Mouse (Mus musculus): ENCODE measurements at regions not wholly inside any gene's neighbourhood (a gene's known extent, or its start where the extent isn't known, plus 50 kb on each side); places are given as distances from the start of the nearest gene placed in this dataset.
A peak's percentile ranks its signal among the peaks of the same experiment; 100 is the strongest.

GRCm38 (mm10) chr16:90666271-90666986 is 60.8 kb downstream of the Mis18a start:
- 87% methylated on average over 11 of the region's 11 CpGs for WGBS
- no peaks in the 10 kb centered on the region for H3K27me3 ChIP-seq (ENCODE audit: control insufficient read depth, insufficient read depth, low read length)
- no peak overlapping the region for H3K4me2 ChIP-seq
- H3K4me3 ChIP-seq (ENCODE audit: low read depth, low read length) = no peak overlapping the region
- ATAC-seq (ENCODE audit: low FRiP score) (no peak), DNase-seq (ENCODE audit: low spot score, missing footprints) (no peak)
- H3K9me3 ChIP-seq (ENCODE audit: control insufficient read depth, low read length) = no peaks in the 10 kb centered on the region; the same call in 1 of the 2 replicates
- no peaks in the 10 kb centered on the region for H3K36me3 ChIP-seq (ENCODE audit: control insufficient read depth, insufficient read depth, low read length)
- H3K27ac ChIP-seq (ENCODE audit: low read depth, low read length) = no peak overlapping the region
- H3K9ac ChIP-seq (ENCODE audit: low read length) = no peak overlapping the region
- H3K4me1 ChIP-seq (ENCODE audit: control insufficient read depth, insufficient read depth, low read length) = no peaks in the 10 kb centered on the region

DNA sequence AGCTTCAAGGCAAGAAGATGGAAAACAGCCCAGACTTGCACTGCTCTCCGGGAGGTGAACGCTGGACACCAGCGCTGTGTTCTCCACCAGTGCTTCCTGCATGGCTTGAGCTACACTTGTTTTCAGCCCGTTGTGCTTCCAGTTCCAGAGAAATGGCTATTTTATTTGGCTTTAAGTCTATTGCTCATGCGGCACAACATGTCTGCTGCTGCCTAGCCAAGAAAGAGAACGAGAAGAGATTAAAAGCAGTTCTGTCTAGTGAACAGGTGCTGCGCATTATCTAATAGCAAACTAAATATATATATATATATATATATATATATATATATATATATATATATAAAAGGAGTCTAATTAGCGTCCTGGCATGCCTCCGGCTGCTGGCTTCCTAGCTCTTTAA is 63.1 kb downstream of the Mis18a start:
- Histone ChIP-seq H3K4me1 (ENCODE audit: control insufficient read depth, insufficient read depth, low read length) (no peaks in the 10 kb centered on the region), H3K4me3 (ENCODE audit: low read depth, low read length) (no peak overlapping the region), H3K9ac (ENCODE audit: low read length) (no peak overlapping the region), H3K9me3 (ENCODE audit: control insufficient read depth, low read length) (no peaks in the 10 kb centered on the region; the same call in 1 of the 2 replicates), H3K4me2 (no peak overlapping the region), H3K27ac (ENCODE audit: low read depth, low read length) (no peak overlapping the region), H3K27me3 (ENCODE audit: control insufficient read depth, insufficient read depth, low read length) (no peaks in the 10 kb centered on the region), H3K36me3 (ENCODE audit: control insufficient read depth, insufficient read depth, low read length) (no peaks in the 10 kb centered on the region)
- WGBS = 88% methylated on average over 9 of the region's 9 CpGs
- DNase-seq (ENCODE audit: low spot score, missing footprints) (no peak), ATAC-seq (ENCODE audit: low FRiP score) (no peak)

DNA sequence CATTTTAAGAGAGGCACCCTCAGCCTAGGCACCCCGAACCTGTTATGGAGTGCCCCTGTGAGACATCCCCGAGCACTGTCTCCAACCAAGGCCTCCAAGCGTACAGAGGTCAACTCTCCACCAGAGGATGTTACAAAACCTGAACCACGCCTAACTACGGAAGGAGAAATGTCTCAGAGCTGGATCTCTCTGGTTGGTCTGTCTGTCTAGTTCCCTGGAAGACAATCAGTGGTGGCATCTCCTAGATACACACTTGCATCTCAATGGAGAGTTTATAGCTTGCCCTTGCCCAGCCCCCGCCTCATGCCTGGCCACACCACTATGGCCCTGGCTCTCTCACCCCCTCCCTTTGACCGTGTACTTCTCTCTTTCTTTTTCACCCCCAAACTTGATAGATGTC is 69.2 kb downstream of the Mis18a start:
- DNase-seq (ENCODE audit: low spot score, missing footprints) (no peak), ATAC-seq (ENCODE audit: low FRiP score) (no peak)
- H3K27me3 ChIP-seq (ENCODE audit: control insufficient read depth, insufficient read depth, low read length) = no peaks in the 10 kb centered on the region
- H3K4me2 ChIP-seq = no peak overlapping the region
- no peak overlapping the region for H3K9ac ChIP-seq (ENCODE audit: low read length)
- peaks cover 2% of the 10 kb centered on the region; the same call in 1 of the 2 replicates for H3K4me1 ChIP-seq (ENCODE audit: control insufficient read depth, insufficient read depth, low read length)
- H3K27ac ChIP-seq (ENCODE audit: low read depth, low read length) = no peak overlapping the region
- 85% methylated on average over 7 of the region's 7 CpGs for WGBS
- no peaks in the 10 kb centered on the region for H3K36me3 ChIP-seq (ENCODE audit: control insufficient read depth, insufficient read depth, low read length)
- H3K4me3 ChIP-seq (ENCODE audit: low read depth, low read length) = no peak overlapping the region
- no peaks in the 10 kb centered on the region for H3K9me3 ChIP-seq (ENCODE audit: control insufficient read depth, low read length)

GRCm38 (mm10) chr16:90657027-90657426 is 70.2 kb downstream of the Mis18a start:
- Histone ChIP-seq H3K36me3 (ENCODE audit: control insufficient read depth, insufficient read depth, low read length) (no peaks in the 10 kb centered on the region), H3K27me3 (ENCODE audit: control insufficient read depth, insufficient read depth, low read length) (no peaks in the 10 kb centered on the region), H3K9ac (ENCODE audit: low read length) (no peak overlapping the region), H3K4me1 (ENCODE audit: control insufficient read depth, insufficient read depth, low read length) (peaks cover 2% of the 10 kb centered on the region; the same call in 1 of the 2 replicates), H3K9me3 (ENCODE audit: control insufficient read depth, low read length) (no peaks in the 10 kb centered on the region), H3K4me3 (ENCODE audit: low read depth, low read length) (no peak overlapping the region), H3K27ac (ENCODE audit: low read depth, low read length) (peak overlapping the region; percentile 49), H3K4me2 (no peak overlapping the region)
- peak; percentile 85 for DNase-seq (ENCODE audit: low spot score, missing footprints)
- ATAC-seq (ENCODE audit: low FRiP score) = no peak; the same call in 1 of the 2 replicates
- WGBS = 60% methylated on average over 9 of the region's 9 CpGs

- Histone ChIP-seq H3K36me3 (ENCODE audit: control insufficient read depth, insufficient read depth, low read length) (no peaks in the 10 kb centered on the region), H3K4me3 (ENCODE audit: low read depth, low read length) (no peak overlapping the region), H3K4me2 (no peak overlapping the region), H3K27ac (ENCODE audit: low read depth, low read length) (peak overlapping the region; percentile 49), H3K27me3 (ENCODE audit: control insufficient read depth, insufficient read depth, low read length) (no peaks in the 10 kb centered on the region), H3K4me1 (ENCODE audit: control insufficient read depth, insufficient read depth, low read length) (peaks cover 2% of the 10 kb centered on the region; the same call in 1 of the 2 replicates), H3K9ac (ENCODE audit: low read length) (peak overlapping the region; percentile 41; the same call in 1 of the 2 replicates), H3K9me3 (ENCODE audit: control insufficient read depth, low read length) (no peaks in the 10 kb centered on the region)
- ATAC-seq (ENCODE audit: low FRiP score) (peak; percentile 93), DNase-seq (ENCODE audit: low spot score, missing footprints) (peak; percentile 96)
- 25% methylated on average over 16 of the region's 16 CpGs for WGBS
Measured at GRCm38 (mm10) chr16:90656571-90657011, 70.6 kb downstream of the Mis18a start.

DNA sequence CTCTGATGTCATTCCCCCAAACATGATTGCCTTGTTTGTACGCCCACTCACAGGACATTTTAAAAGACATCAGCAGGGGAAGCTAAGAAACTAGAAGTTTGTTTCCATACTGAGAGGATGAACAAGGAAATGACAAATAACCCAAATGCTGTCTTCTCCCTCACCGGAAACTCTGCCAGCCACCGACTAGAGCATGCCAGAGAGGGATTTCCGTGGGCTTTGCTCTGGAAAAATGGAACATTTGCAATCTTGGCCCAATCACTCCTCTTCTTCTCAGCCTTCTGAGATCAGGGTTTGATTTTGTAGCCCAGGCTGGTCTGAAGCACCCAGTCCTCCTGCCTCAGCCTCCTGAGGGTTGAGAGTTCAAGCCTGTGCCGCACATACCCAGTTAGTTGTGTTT is 72.4 kb downstream of the Mis18a start:
- DNase-seq (ENCODE audit: low spot score, missing footprints) (no peak), ATAC-seq (ENCODE audit: low FRiP score) (no peak)
- no peak overlapping the region for H3K4me3 ChIP-seq (ENCODE audit: low read depth, low read length)
- no peak overlapping the region for H3K27ac ChIP-seq (ENCODE audit: low read depth, low read length)
- H3K9me3 ChIP-seq (ENCODE audit: control insufficient read depth, low read length) = no peaks in the 10 kb centered on the region
- H3K27me3 ChIP-seq (ENCODE audit: control insufficient read depth, insufficient read depth, low read length) = no peaks in the 10 kb centered on the region
- peaks cover 2% of the 10 kb centered on the region; the same call in 1 of the 2 replicates for H3K4me1 ChIP-seq (ENCODE audit: control insufficient read depth, insufficient read depth, low read length)
- 95% methylated on average over 5 of the region's 5 CpGs for WGBS
- H3K36me3 ChIP-seq (ENCODE audit: control insufficient read depth, insufficient read depth, low read length) = no peaks in the 10 kb centered on the region
- no peak overlapping the region for H3K4me2 ChIP-seq
- H3K9ac ChIP-seq (ENCODE audit: low read length) = no peak overlapping the region

- no peak overlapping the region for H3K4me2 ChIP-seq
- H3K9ac ChIP-seq (ENCODE audit: low read length) = no peak overlapping the region
- no peaks in the 10 kb centered on the region for H3K27me3 ChIP-seq (ENCODE audit: control insufficient read depth, insufficient read depth, low read length)
- DNase-seq (ENCODE audit: low spot score, missing footprints) (no peak), ATAC-seq (ENCODE audit: low FRiP score) (no peak)
- H3K4me1 ChIP-seq (ENCODE audit: control insufficient read depth, insufficient read depth, low read length) = peaks cover 5% of the 10 kb centered on the region; the same call in 1 of the 2 replicates
- H3K9me3 ChIP-seq (ENCODE audit: control insufficient read depth, low read length) = no peaks in the 10 kb centered on the region
- 67% methylated on average over 4 of the region's 4 CpGs for WGBS
- H3K36me3 ChIP-seq (ENCODE audit: control insufficient read depth, insufficient read depth, low read length) = no peaks in the 10 kb centered on the region
- no peak overlapping the region for H3K4me3 ChIP-seq (ENCODE audit: low read depth, low read length)
- no peak overlapping the region for H3K27ac ChIP-seq (ENCODE audit: low read depth, low read length)
Measured at GRCm38 (mm10) chr16:90652821-90653220, 74.4 kb downstream of the Mis18a start.

DNA sequence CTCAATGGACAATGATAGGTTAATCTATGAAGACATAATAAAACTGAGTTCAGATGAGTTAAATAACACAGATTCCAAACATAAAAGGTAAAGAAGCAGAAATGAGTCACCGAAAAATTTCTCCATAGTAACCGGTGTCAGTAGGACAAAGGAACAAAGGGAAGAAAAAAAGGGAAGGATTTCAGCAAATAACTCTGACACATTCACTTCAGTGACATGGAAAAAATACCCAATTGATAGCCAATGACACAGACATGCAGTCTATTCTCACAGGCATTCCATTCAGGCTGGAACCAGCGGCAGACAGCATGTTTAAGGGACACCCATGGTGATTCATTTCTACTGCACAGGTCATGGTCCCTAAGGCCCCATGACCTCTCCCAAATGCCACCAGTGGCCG is 79.0 kb downstream of the Mis18a start:
- H3K27me3 ChIP-seq (ENCODE audit: control insufficient read depth, insufficient read depth, low read length) = no peaks in the 10 kb centered on the region
- DNase-seq (ENCODE audit: low spot score, missing footprints) (no peak), ATAC-seq (ENCODE audit: low FRiP score) (peak; percentile 73)
- H3K9ac ChIP-seq (ENCODE audit: low read length) = no peak overlapping the region
- no peak overlapping the region for H3K4me3 ChIP-seq (ENCODE audit: low read depth, low read length)
- no peaks in the 10 kb centered on the region for H3K9me3 ChIP-seq (ENCODE audit: control insufficient read depth, low read length)
- WGBS = 53% methylated on average over 4 of the region's 4 CpGs
- no peaks in the 10 kb centered on the region for H3K36me3 ChIP-seq (ENCODE audit: control insufficient read depth, insufficient read depth, low read length)
- H3K27ac ChIP-seq (ENCODE audit: low read depth, low read length) = no peak overlapping the region
- H3K4me2 ChIP-seq = no peak overlapping the region
- peaks cover 2% of the 10 kb centered on the region; the same call in 1 of the 2 replicates for H3K4me1 ChIP-seq (ENCODE audit: control insufficient read depth, insufficient read depth, low read length)

GRCm38 (mm10) chr16:90642671-90643070 is 84.5 kb downstream of the Mis18a start:
- H3K4me1 ChIP-seq (ENCODE audit: control insufficient read depth, insufficient read depth, low read length) = no peaks in the 10 kb centered on the region
- H3K27ac ChIP-seq (ENCODE audit: low read depth, low read length) = no peak overlapping the region
- WGBS = 87% methylated on average over 6 of the region's 6 CpGs
- ATAC-seq (ENCODE audit: low FRiP score) (no peak), DNase-seq (ENCODE audit: low spot score, missing footprints) (no peak)
- no peak overlapping the region for H3K4me3 ChIP-seq (ENCODE audit: low read depth, low read length)
- no peaks in the 10 kb centered on the region for H3K36me3 ChIP-seq (ENCODE audit: control insufficient read depth, insufficient read depth, low read length)
- no peaks in the 10 kb centered on the region for H3K27me3 ChIP-seq (ENCODE audit: control insufficient read depth, insufficient read depth, low read length)
- no peak overlapping the region for H3K4me2 ChIP-seq
- no peaks in the 10 kb centered on the region for H3K9me3 ChIP-seq (ENCODE audit: control insufficient read depth, low read length)
- no peak overlapping the region for H3K9ac ChIP-seq (ENCODE audit: low read length)
